Mouse (Mus musculus) gastrocnemius, postnatal 14 days (tissue): ENCODE data around the gene Fam168a. TPM values are rescaled to one million over a fixed set of nuclear protein-coding genes. Genes with fewer than 3 reads are reported as not detected.

Experiments used
- DNase-seq: peaks from one replicate; pipeline ENCODE4 v3.0.0; 2021; ENCODE audit warnings: mixed read lengths
- intact Hi-C: fragments of 180-260 bp; cut with DNase I; formaldehyde crosslinking; loops from one replicate; pipeline ENCODE4 v1.15.1; 2025; ENCODE audit warnings: low total_unique reads
- long read RNA-seq, 2 experiments: library from polyadenylated mRNA; stranded (forward); transcript quantifications; one replicate each; pipeline ENCODE4 v2.0.0; 2021
- total RNA-seq, 2 experiments: library from RNA; stranded (reverse); gene quantifications; 2 replicates each; pipeline ENCODE4 v1.2.3; 2021

Fam168a gene
- total RNA-seq: 10 to 100 TPM; 40.1 to 44.0 TPM
- long read RNA-seq, experiment 1, full-length matches to known transcripts: 1 of 8 reads
- long read RNA-seq, experiment 1, partial matches to known transcripts: 1 of 8 reads
- long read RNA-seq, experiment 1, other reads (novel, unspliced or antisense): 6 of 8 reads
- long read RNA-seq, experiment 2, partial matches to known transcripts: 1 of 5 reads
- long read RNA-seq, experiment 2, other reads (novel, unspliced or antisense): 4 of 5 reads

GRCm38 (mm10) chr7:100706143-100706841, at the start of gene Fam168a:
Fam168a (plus strand) TSS chr7:100706635.
- DNase-seq: peak; percentile 96
- intact Hi-C loops: no loop called here

GRCm38 (mm10) chr7:100656739-100657138, 49.7 kb upstream of the Fam168a start:
- intact Hi-C loops: no loop called here

GRCm38 (mm10) chr7:100658093-100658578, 48.3 kb upstream of the Fam168a start:
- intact Hi-C loops: no loop called here
- DNase-seq: peak; percentile 66

More at GRCm38 (mm10) chr7:100656739-100657138, 49.7 kb upstream of the Fam168a start:
- DNase-seq: no peak

- intact Hi-C loops: no loop called here
- DNase-seq: no peak
Measured at GRCm38 (mm10) chr7:100661264-100661663, 45.2 kb upstream of the Fam168a start.

GRCm38 (mm10) chr7:100662231-100662630, 44.2 kb upstream of the Fam168a start, which contains the start of gene Plekhb1:
Plekhb1 (minus strand) TSS chr7:100662414.
- DNase-seq: no peak
- intact Hi-C loops: no loop called here

- peak; percentile 95 for DNase-seq
- intact Hi-C loops: no loop called here
Measured at GRCm38 (mm10) chr7:100663190-100663589, 43.2 kb upstream of the Fam168a start.

- intact Hi-C loops: no loop called here
- DNase-seq: no peak
Measured at GRCm38 (mm10) chr7:100663729-100664304, 42.6 kb upstream of the Fam168a start.

- intact Hi-C loops: no loop called here
- DNase-seq: no peak
Measured at GRCm38 (mm10) chr7:100670646-100671045, 35.8 kb upstream of the Fam168a start.

GRCm38 (mm10) chr7:100673452-100673851, 33.0 kb upstream of the Fam168a start:
- no peak for DNase-seq
- intact Hi-C loops: no loop called here

GRCm38 (mm10) chr7:100674941-100675340, 31.5 kb upstream of the Fam168a start:
- DNase-seq: no peak
- intact Hi-C loops: no loop called here

GRCm38 (mm10) chr7:100678052-100678451, 28.4 kb upstream of the Fam168a start:
- intact Hi-C loops: no loop called here
- DNase-seq: no peak

GRCm38 (mm10) chr7:100678948-100679880, 27.2 kb upstream of the Fam168a start:
- intact Hi-C loops: no loop called here
- DNase-seq: no peak

GRCm38 (mm10) chr7:100681132-100681531, 25.3 kb upstream of the Fam168a start:
- intact Hi-C loops: loop anchor here (5.0 kb wide), 1 partner anchor 159 kb away; no protein-coding TSS in a partner anchor
- no peak for DNase-seq

- no peak for DNase-seq
- intact Hi-C loops: loop anchor here (5.0 kb wide), 1 partner anchor 161 kb away; no protein-coding TSS in a partner anchor
Measured at GRCm38 (mm10) chr7:100683241-100683640, 23.2 kb upstream of the Fam168a start.

GRCm38 (mm10) chr7:100684081-100684480, 22.4 kb upstream of the Fam168a start:
- DNase-seq: no peak
- intact Hi-C loops: loop anchor here (5.0 kb wide), 1 partner anchor 162 kb away; no protein-coding TSS in a partner anchor

GRCm38 (mm10) chr7:100684538-100684937, 21.9 kb upstream of the Fam168a start:
- peak; percentile 41 for DNase-seq
- intact Hi-C loops: loop anchor here (5.0 kb wide), 1 partner anchor 162 kb away; no protein-coding TSS in a partner anchor

GRCm38 (mm10) chr7:100685061-100686030, 21.1 kb upstream of the Fam168a start:
- peak; percentile 81 for DNase-seq
- intact Hi-C loops: loop anchor here (5.0 kb wide), 1 partner anchor 112 kb away; no protein-coding TSS in a partner anchor

- intact Hi-C loops: loop anchor here (5.0 kb wide), 1 partner anchor 109 kb away; no protein-coding TSS in a partner anchor
- DNase-seq: peak; percentile 19
Measured at GRCm38 (mm10) chr7:100688471-100688870, 18.0 kb upstream of the Fam168a start.
